Mouse (Mus musculus): ENCODE measurements around the gene Zfp583.
"Not testable (repeated sequence)": the region's sequence is repeated elsewhere in the genome, so short reads cannot be mapped to it uniquely, and the experiment has no call there.

The Zfp583 gene

DNA sequence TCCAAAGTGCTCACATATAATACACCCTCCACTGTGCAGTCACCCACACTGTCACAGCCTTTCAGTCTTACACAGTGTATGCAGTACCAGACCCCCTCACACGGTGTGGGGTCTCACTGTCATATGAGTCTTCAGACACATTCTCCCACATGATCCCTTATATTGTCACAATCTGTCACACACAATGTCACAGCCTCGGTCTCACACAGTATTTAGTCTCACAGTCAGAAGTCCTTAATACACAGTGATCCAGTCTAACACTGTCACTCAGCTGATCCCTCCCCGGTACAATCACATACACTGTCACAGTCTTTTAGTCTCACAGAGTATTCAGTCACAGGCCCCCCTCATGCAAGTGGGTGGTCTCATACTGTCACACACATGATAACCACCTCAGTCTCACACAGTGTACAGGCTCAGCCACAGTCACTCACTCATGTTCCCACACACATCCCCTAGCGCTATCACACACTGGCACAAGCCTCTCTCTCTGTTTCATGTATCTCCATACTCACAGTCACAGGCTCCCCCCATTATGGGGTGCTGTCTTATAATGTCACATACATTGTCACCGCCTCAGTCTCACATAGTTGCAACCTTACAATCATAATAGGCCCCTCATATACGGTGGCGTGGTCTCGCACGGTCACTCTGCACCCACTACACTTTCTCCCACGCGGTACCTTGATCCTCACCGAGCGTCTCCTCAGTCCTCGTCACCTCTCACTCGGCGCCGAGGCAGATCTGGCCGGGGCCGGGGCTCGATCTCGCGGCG, 440 bp downstream of the Zfp583 start:
- in situ Hi-C loops (cut with MboI; ENCODE audit: low pct_unique_long_range_greater_than_20kb in 1 of 2, low sequenced_read_pairs in 2 of 2, unreplicated experiment in 1 of 2) = loop anchor here in 1 of 2 experiments (10.0 kb wide), 1 partner anchor 56 kb away; no protein-coding TSS in a partner anchor

DNA sequence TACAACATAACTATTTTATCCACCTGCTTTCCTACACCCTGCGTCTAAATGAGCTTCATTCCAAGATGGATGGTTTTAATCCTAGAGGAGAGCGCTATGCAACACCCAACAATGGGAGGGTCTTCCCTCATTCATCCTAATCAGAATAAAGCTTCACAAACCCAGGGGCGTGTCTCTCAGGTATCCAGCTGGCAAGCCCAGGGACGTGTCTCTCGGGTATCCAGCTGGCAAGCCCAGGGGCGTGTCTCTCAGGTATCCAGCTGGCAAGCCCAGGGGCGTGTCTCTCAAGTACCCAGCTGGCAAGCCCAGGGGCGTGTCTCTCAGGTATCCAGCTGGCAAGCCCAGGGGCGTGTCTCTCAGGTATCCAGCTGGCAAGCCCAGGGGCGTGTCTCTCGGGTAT, 30.3 kb downstream of the Zfp583 start:
- in situ Hi-C loops (cut with MboI; ENCODE audit: low pct_unique_long_range_greater_than_20kb in 1 of 2, low sequenced_read_pairs in 2 of 2, unreplicated experiment in 1 of 2) = not testable (repeated sequence)

DNA sequence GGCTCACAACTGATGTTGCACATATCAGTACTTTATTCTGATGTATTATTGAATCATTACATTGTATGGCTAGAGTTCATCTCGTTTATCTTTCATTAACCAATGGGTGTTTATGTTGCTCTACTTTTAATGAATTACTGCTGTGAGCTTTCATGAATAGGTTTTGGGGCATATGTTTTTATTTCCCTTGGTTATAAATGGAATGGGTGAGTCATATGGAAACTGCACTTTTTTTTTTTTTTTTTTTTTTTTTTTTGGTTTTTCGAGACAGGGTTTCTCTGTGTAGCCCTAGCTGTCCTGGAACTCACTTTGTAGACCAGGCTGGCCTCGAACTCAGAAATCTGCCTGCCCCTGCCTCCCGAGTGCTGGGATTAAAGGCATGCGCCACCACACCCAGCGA, 40.0 kb downstream of the Zfp583 start:
- in situ Hi-C loops (cut with MboI; ENCODE audit: low pct_unique_long_range_greater_than_20kb in 1 of 2, low sequenced_read_pairs in 2 of 2, unreplicated experiment in 1 of 2) = not testable (repeated sequence)

DNA sequence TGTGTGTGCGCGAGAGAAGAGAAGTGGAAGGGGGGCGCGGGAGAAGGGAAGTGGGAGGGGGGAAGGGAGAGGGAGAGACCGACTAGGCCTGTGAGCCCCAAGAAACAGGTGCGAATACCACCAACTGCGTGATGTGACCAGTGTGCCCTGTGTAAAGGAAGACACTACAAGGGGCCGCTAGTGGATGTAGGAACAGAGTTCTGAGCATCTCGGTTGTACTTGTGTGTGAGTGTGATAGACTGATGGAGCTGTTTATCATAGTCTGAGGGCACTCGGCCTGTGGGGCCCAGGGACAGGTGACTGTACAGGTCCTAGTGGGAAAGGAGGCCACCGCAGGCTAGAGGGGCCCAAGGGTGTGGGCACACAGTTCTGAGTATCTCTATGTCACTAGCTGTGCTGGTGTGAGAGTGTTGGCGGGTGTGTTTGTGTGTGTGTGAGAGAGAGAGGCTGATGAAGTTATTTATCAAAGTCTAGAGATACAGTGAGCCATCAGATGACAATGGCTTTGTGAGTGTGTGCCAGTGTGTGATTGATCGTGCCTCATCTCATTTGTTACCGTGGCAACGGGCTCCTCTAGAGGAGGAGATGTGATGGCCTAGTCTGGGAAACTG, 44.1 kb downstream of the Zfp583 start:
- in situ Hi-C loops (cut with MboI; ENCODE audit: low pct_unique_long_range_greater_than_20kb in 1 of 2, low sequenced_read_pairs in 2 of 2, unreplicated experiment in 1 of 2) = no loop called here

DNA sequence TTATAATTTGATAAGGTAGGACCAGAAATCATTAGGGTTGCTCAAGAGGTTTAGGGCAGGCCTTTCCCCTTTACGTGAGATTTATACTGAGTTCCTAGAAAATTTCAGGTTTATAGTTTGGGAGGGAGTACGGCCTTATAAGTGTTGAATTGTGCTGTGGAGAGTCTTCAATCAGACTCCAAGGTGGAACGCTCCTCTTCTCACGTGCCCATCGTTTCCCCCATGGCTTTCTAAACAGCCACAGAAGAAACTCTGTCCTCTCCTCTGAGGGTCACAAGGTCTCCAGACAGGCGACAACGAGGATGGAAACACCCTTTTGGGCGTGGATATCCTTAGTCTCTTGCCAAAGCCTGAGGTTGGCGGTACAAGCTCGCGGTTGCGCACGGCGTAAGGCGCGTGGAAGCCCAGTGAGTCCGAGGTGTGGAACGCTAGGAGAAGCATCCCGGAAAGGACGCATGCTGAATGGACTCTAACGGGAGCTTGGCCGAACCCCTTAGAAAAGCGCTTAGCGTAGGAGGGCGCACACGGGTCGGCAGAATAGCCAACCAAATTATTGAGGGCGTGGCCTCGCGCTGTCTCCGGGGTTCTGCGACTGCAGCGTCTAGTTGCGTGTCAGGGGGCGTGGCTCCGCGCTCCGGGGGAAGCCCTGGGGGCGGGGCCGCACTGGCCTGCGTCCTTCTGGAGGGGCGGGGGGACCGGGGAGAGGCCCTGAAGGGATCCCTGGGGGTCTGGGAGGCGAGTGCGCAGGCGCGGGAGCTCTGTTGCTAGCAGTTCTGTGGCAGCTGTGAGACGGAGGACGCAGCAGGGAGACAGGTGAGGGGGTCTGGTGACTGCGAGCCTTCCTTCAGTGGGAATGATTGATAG, 45.0 kb downstream of the Zfp583 start, which contains the start of gene Zfp667:
Zfp667 (plus strand) TSS at position 738 of the 864 bp plus-strand sequence.
- in situ Hi-C loops (cut with MboI; ENCODE audit: low pct_unique_long_range_greater_than_20kb in 1 of 2, low sequenced_read_pairs in 2 of 2, unreplicated experiment in 1 of 2) = no loop called here

DNA sequence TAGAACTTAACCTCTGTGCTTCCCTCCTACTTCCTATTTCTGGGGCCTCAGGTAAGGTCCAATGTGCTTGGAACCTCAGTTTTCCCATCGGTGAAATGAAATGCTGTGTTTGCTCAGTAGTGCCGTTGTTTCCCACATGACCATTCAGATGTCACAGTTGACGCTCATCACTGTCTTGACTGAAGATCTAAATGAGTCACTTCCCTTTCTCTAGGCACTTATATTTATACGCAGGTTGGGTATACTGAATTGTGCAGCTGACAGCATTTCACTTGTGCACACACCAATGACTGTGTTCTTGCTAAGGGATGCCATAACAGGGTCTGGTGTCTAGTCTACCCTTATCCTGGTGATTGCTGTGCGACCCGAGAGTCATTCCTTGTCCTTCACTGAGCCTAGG, 45.7 kb downstream of the Zfp583 start:
- in situ Hi-C loops (cut with MboI; ENCODE audit: low pct_unique_long_range_greater_than_20kb in 1 of 2, low sequenced_read_pairs in 2 of 2, unreplicated experiment in 1 of 2) = no loop called here

DNA sequence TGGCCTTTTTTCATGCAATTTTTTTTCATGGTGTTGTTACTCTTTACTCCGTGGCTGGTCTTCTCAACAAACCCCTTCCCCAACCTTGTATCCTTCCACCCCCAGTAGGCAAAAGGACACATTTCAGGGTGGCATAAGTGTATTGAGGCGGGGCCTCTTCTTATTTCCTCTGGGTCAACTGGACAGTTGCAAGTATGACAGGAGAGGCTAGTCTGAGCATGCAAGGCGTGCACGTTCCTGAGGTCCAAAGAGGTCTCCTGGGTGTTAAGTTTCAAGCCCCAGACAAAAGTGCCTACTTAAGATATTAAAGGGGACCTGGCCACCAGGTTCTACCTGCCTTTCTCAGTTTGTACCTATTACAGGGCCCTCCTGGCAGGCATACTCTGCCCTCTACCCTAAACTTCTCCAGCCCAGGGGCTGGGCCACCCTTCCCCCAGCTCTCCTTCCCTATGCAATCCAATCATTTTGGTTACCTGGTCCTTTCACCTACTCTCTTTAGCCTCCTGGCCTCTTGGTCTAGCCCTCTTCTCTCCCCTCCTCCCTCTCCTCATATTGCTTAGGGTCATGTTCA, 46.6 kb downstream of the Zfp583 start:
- in situ Hi-C loops (cut with MboI; ENCODE audit: low pct_unique_long_range_greater_than_20kb in 1 of 2, low sequenced_read_pairs in 2 of 2, unreplicated experiment in 1 of 2) = no loop called here

DNA sequence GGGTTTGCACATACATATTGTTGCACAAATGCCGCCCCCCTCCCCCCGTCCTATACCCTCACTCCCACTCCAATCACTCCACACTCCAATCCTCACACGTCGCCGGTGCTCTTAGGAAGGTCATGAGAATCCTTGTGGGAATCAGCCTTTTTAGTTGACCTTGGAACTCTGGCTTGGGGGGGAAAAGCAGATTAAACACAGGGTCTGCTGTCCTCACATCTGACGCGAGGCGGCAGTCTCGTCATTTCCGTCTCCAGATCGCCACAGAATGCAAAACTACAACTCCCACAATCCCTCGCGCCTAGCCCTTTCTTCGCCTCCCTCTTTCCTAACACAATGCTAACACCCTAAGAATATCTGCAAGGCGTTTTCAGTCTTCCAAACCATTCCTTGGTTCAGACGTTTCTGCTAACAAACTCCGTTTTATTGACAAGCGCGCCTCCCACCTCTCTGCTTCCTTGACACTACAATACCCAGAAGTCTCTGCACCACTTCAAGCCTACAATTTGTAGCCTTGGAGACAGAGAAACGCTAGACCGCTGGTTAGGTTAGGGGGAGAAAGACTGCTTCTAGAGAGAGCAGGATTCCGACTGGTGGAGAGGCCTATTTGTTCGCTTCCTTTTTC, 47.5 kb downstream of the Zfp583 start:
- in situ Hi-C loops (cut with MboI; ENCODE audit: low pct_unique_long_range_greater_than_20kb in 1 of 2, low sequenced_read_pairs in 2 of 2, unreplicated experiment in 1 of 2) = no loop called here

DNA sequence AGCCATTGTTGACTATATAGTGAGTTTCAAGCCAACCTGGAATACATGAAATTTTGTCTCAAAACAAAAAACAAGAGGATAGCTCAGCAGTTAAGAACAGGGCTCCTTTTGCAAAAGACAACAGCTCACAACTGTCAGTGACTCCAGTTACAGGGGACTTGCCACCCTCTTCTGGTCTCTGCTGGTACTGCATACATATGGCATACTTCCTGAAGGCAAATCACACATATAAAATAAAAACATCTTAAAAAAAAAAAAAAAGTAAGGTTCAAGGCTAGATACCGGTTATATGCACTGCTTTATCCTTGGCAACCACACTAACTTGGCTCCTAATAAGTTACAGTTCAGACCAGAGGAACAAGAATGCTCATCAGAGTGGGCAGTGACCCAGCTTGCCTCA, 48.3 kb downstream of the Zfp583 start:
- in situ Hi-C loops (cut with MboI; ENCODE audit: low pct_unique_long_range_greater_than_20kb in 1 of 2, low sequenced_read_pairs in 2 of 2, unreplicated experiment in 1 of 2) = no loop called here

DNA sequence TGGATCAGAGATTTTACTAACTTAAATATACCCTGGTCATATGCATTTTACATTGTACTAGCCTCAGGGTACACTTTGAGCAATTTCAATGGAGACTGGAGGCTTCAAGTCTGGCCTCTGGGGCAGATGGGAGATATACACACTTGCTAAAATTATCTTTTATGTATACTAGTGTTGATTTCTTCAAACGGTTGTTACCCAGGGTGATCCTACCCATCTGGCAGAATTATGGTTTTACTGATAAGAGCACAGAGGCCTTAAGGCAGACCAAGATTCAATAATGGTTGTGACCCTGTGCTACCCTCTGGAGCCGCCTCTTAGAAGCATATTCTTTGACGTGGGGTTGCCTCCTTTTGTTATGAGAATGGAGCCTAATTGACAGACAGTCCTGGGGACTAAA, 53.2 kb downstream of the Zfp583 start:
- in situ Hi-C loops (cut with MboI; ENCODE audit: low pct_unique_long_range_greater_than_20kb in 1 of 2, low sequenced_read_pairs in 2 of 2, unreplicated experiment in 1 of 2) = loop anchor here in 1 of 2 experiments (10.0 kb wide), 1 partner anchor 57 kb away; the partner anchor contains the start of gene Zfp583

DNA sequence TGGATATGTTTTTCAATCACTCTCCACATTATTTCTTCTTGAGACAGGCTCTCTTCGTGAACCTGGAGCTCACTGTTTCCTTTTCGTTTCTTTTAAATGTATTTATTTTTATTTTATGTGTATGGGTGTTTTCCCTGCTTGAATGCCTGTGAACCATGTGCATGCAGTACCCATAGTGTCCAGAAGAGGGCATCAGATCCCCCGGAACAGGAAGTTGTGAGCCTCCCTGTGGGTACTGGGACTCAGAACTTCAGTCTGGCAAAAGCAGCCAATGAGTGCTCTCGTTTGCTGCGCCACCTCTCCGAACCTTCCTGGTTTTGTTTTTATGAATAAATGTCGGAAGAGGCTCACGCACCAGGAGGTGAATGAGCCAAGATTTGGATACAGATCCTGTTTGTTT, 65.4 kb downstream of the Zfp583 start:
- in situ Hi-C loops (cut with MboI; ENCODE audit: low pct_unique_long_range_greater_than_20kb in 1 of 2, low sequenced_read_pairs in 2 of 2, unreplicated experiment in 1 of 2) = no loop called here
